9 mouse cellular contexts compared by ENCODE assay signal in the genomic region with DNA sequence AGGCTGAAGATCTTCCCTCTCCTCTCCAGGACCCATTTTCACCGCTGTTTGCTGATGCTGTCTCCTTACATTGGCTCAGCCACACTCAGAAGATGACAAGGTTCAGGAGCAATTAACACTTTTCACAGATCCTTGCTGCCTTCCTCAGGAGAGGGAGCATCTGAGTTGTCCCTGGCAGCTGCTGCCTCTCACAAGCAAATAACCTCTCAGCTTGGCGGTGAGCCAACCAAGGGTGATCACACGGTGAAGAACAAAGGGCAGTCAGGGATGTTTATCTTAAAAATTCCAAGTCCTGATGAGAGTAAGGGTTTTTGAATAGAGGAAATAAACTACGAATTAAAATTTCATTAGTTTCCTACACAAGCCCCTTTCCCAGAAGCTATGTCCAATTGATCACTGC.
DNase-seq lines count a peak whose midpoint lies in the region; ATAC-seq and TF ChIP-seq lines count a peak whose summit lies in the region.
"Had no signal": no experiment of that assay in that cellular context is flagged by ENCODE, and none has a peak within 500 bp of the region (broad histone marks: within the 10 kb centered on the region; RNA-seq: fewer than 3 reads in every experiment).

No protein-coding gene starts in this region.

- 0 out of 2 replicates have a peak, but pooled peaks have one; percentile 22 for ATAC-seq in intestine, postnatal 0 days
- no peak for ATAC-seq in megakaryocyte-erythroid progenitor cell, adult 5-6 weeks (replicated peaks; ENCODE audit: low FRiP score, low TSS enrichment, poor library complexity, severe bottlenecking)

- intact Hi-C loops in gastrocnemius, adult 2 months (cut with DNase I): no loop called here
- intact Hi-C loops in gastrocnemius, postnatal 36 days (cut with DNase I): no loop called here

- no peak overlapping the region for H3K9ac ChIP-seq in intestine, postnatal 0 days (ENCODE audit: low read depth, low read length)
- H3K9ac ChIP-seq: limb, embryonic 12.5 days had no signal

- H3K4me1 ChIP-seq in intestine, postnatal 0 days (replicated peaks; ENCODE audit: control insufficient read depth, insufficient read depth, low read length): 0 out of 2 replicates have a peak, but pooled peaks cover 4% of the 10 kb centered on the region

- no peaks in the 10 kb centered on the region for H3K9me3 ChIP-seq in intestine, postnatal 0 days (ENCODE audit: control insufficient read depth)

- no peak overlapping the region for H3K4me2 ChIP-seq in intestine, postnatal 0 days (replicated peaks; ENCODE audit: low read depth)
- H3K4me2 ChIP-seq: limb, embryonic 12.5 days had no signal

- 15% methylated on average over 4 of the region's 4 CpGs for WGBS in intestine, postnatal 0 days

- TF ChIP-seq CTCF in gastrocnemius, adult 2 months (IDR thresholded peaks at IDR 0.05): no peak
- no peak for TF ChIP-seq CTCF in intestine, postnatal 0 days (IDR thresholded peaks at IDR 0.05; ENCODE audit: low read depth)

- peak; percentile 24 for DNase-seq in gastrocnemius, adult 2 months
- no peak for DNase-seq in gastrocnemius, postnatal 36 days
- DNase-seq in right cerebral cortex, postnatal 4 days: peak; percentile 30
- no peak for DNase-seq in right cerebral cortex, adult 2 months (ENCODE audit: low spot score in 2 of 2)
- peak; percentile 68 to 82 for DNase-seq in lung, postnatal 4 days
- DNase-seq in adipocyte (ENCODE audit: low spot score): no peak

- H3K27ac ChIP-seq in gastrocnemius, adult 2 months: no peak overlapping the region
- no peak overlapping the region for H3K27ac ChIP-seq in intestine, postnatal 0 days (ENCODE audit: low read depth, low read length)
- H3K27ac ChIP-seq: limb, embryonic 12.5 days had no signal

- no peaks in the 10 kb centered on the region for H3K36me3 ChIP-seq in intestine, postnatal 0 days (ENCODE audit: control insufficient read depth, insufficient read depth)
- H3K36me3 ChIP-seq: limb, embryonic 12.5 days had no signal

- H3K27me3 ChIP-seq in intestine, postnatal 0 days (replicated peaks; ENCODE audit: control insufficient read depth, insufficient read depth, low read length): no peaks in the 10 kb centered on the region
- H3K27me3 ChIP-seq: limb, embryonic 12.5 days had no signal

- no peak overlapping the region for H3K4me3 ChIP-seq in gastrocnemius, adult 2 months
- no peak overlapping the region for H3K4me3 ChIP-seq in intestine, postnatal 0 days (ENCODE audit: low read depth, low read length)
- H3K4me3 ChIP-seq: limb, embryonic 12.5 days had no signal

Comparison
In these comparisons a context has a peak if more than half of its experiments do, and no peak if none do; other contexts are left out.
1. DNase-seq: peak in gastrocnemius, adult 2 months (single experiment), right cerebral cortex, postnatal 4 days (single experiment) and lung, postnatal 4 days (2 of 2); none in gastrocnemius, postnatal 36 days (0 of 2), right cerebral cortex, adult 2 months (0 of 2) and adipocyte (single experiment).